Mouse (Mus musculus) olfactory bulb, adult 2 months (tissue): ENCODE results near the gene Tank. TPM values are rescaled to one million over a fixed set of nuclear protein-coding genes. Genes with fewer than 3 reads are reported as not detected.

ENCODE experiments used
- H3K27ac ChIP-seq: fragments of 200-500 bp; 2 replicates; pipeline ENCODE4 v1.5.1; 2012; ENCODE audit warnings: low read depth, low read length; ENCODE audit not compliant: insufficient read depth
- H3K4me1 ChIP-seq: fragments of 200-500 bp; 2 replicates; pipeline ENCODE4 v1.6.1; 2012; ENCODE audit warnings: low read length; ENCODE audit not compliant: control insufficient read depth, insufficient read depth
- H3K4me3 ChIP-seq: fragments of 200-500 bp; 2 replicates; pipeline ENCODE4 v1.5.1; 2012; ENCODE audit warnings: mild to moderate bottlenecking, low read depth, low read length, moderate library complexity; ENCODE audit not compliant: insufficient read depth
- CTCF ChIP-seq: fragments of 200-500 bp; IDR thresholded peaks from 2 replicates; pipeline ENCODE4 v1.5.1; 2012; ENCODE audit warnings: low read depth, mild to moderate bottlenecking, low read length, moderate library complexity; ENCODE audit not compliant: insufficient read depth
- POLR2A ChIP-seq: fragments of 200-500 bp; IDR thresholded peaks from 2 replicates; pipeline ENCODE4 v1.6.1; 2012; ENCODE audit warnings: mild to moderate bottlenecking, low read depth, low read length, moderate library complexity; ENCODE audit not compliant: insufficient read depth
- WGBS: fragments of 180-500 bp; shearing (Covaris S2); methylation state at CpG from one replicate; pipeline ENCODE4 v1.1.7; 2018; 5-methylcytosine and 5-hydroxymethylcytosine counted together
- polyA plus RNA-seq: library from polyadenylated mRNA; stranded (reverse); fragments of >200 nt; gene quantifications from 2 replicates; pipeline ENCODE4 v1.2.4, GENCODE M21; 2012; ENCODE audit warnings: low replicate concordance; ENCODE audit not compliant: missing spikeins, insufficient read depth, insufficient read length

Gene Tank
- polyA plus RNA-seq, 1 experiment, result not detected

- TF ChIP-seq CTCF (no peak), POLR2A (no peak)
- H3K27ac ChIP-seq, result no peak overlapping the region
- H3K4me3 ChIP-seq, result no peak overlapping the region
- no peaks in the 10 kb centered on the region for H3K4me1 ChIP-seq
- 66% methylated on average over 2 of the region's 2 CpGs for WGBS
Measured at GRCm38 (mm10) chr2:61555825-61556224, 22.6 kb upstream of the Tank start.

- WGBS, result 79% methylated on average over 3 of the region's 3 CpGs
- Histone ChIP-seq H3K27ac (no peak overlapping the region), H3K4me1 (no peaks in the 10 kb centered on the region), H3K4me3 (no peak overlapping the region)
- TF ChIP-seq POLR2A (no peak), CTCF (no peak)
Measured at GRCm38 (mm10) chr2:61556639-61557038, 21.7 kb upstream of the Tank start.

DNA sequence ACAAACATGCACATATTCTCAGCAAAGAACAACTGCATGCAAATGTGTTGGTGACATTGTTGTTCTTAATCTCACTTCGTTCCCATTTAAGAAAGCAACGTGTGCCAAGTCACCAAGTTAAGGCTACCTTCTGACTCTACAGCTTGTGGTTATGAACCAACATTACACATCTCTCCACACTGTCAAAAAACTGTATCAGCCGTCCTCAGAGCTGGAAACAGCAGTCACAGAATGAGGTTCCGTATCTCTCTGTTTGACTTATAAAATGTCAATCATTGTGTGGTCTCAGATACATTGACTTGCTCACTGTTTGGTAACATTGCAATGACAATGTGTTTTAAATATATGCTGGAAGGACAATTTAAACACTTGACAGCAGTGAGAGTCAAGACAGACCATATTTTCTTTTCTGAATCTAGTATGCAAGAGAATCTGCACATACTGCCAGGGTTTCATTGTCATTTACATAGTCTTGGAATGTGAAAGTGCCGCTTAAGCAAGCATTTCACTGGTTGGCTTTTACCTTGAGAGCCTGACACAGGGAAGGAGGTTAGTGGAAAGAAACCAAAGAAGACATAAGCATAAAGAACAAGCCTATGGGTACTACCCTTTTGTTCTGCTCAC lies 20.4 kb upstream of the Tank start:
- H3K4me3 ChIP-seq, result no peak overlapping the region
- WGBS, result 88% methylated on average over 5 of the region's 5 CpGs
- TF ChIP-seq POLR2A, result no peak
- TF ChIP-seq CTCF, result no peak
- H3K27ac ChIP-seq, result no peak overlapping the region
- H3K4me1 ChIP-seq, result no peaks in the 10 kb centered on the region

GRCm38 (mm10) chr2:61561058-61561457 lies 17.3 kb upstream of the Tank start:
- Histone ChIP-seq H3K27ac (no peak overlapping the region), H3K4me1 (no peaks in the 10 kb centered on the region), H3K4me3 (no peak overlapping the region)
- WGBS, result 8% methylated on average over 1 of the region's 1 CpGs
- TF ChIP-seq CTCF (no peak), POLR2A (no peak)

- Histone ChIP-seq H3K4me3 (no peak overlapping the region), H3K4me1 (no peaks in the 10 kb centered on the region), H3K27ac (no peak overlapping the region)
- 74% methylated on average over 6 of the region's 6 CpGs for WGBS
- TF ChIP-seq POLR2A, result no peak
- no peak for TF ChIP-seq CTCF
Measured at GRCm38 (mm10) chr2:61563202-61563601, 15.2 kb upstream of the Tank start.

GRCm38 (mm10) chr2:61567045-61567783 lies 11.2 kb upstream of the Tank start:
- no peak overlapping the region for H3K27ac ChIP-seq
- no peaks in the 10 kb centered on the region for H3K4me1 ChIP-seq
- 67% methylated on average over 4 of the region's 4 CpGs for WGBS
- TF ChIP-seq POLR2A (no peak), CTCF (no peak)
- no peak overlapping the region for H3K4me3 ChIP-seq

DNA sequence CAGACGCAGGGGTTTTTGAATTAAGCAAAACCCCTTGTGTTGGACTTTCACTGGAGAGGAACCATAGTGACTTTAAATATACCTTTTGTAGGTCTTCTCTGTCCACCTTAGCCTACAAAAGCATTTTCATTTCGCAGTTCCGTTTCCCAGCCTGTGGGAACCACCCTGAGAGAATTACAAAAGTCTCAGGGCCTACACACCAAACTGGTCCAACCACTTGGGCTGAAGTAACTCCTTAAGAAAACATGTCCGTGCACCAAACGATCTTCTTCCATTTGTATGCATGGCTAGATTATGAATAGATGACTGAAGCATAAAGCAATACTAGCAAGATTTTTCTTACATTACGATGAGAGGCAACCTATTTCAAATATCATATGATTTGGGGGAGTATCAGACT lies 9.2 kb upstream of the Tank start:
- 90% methylated on average over 6 of the region's 6 CpGs for WGBS
- Histone ChIP-seq H3K27ac (no peak overlapping the region), H3K4me1 (no peaks in the 10 kb centered on the region), H3K4me3 (no peak overlapping the region)
- TF ChIP-seq CTCF (no peak), POLR2A (no peak)

GRCm38 (mm10) chr2:61571343-61571955 lies 6.9 kb upstream of the Tank start:
- H3K4me3 ChIP-seq, result no peak overlapping the region
- WGBS, result 87% methylated on average over 4 of the region's 4 CpGs
- no peak overlapping the region for H3K27ac ChIP-seq
- TF ChIP-seq POLR2A (no peak), CTCF (no peak)
- no peaks in the 10 kb centered on the region for H3K4me1 ChIP-seq

- H3K27ac ChIP-seq, result no peak overlapping the region
- no peak overlapping the region for H3K4me3 ChIP-seq
- WGBS, result 97% methylated on average over 3 of the region's 3 CpGs
- no peaks in the 10 kb centered on the region for H3K4me1 ChIP-seq
- TF ChIP-seq POLR2A, result no peak
- no peak for TF ChIP-seq CTCF
Measured at GRCm38 (mm10) chr2:61576497-61576896, 1.9 kb upstream of the Tank start.
